Mouse (Mus musculus): ENCODE data around the gene Pbx4. TPM values are rescaled to one million over a fixed set of nuclear protein-coding genes. Genes with fewer than 3 reads are reported as not detected.

Pbx4 gene
- 26.4 TPM for polyA plus RNA-seq (2017; shearing (Covaris generic))

DNA sequence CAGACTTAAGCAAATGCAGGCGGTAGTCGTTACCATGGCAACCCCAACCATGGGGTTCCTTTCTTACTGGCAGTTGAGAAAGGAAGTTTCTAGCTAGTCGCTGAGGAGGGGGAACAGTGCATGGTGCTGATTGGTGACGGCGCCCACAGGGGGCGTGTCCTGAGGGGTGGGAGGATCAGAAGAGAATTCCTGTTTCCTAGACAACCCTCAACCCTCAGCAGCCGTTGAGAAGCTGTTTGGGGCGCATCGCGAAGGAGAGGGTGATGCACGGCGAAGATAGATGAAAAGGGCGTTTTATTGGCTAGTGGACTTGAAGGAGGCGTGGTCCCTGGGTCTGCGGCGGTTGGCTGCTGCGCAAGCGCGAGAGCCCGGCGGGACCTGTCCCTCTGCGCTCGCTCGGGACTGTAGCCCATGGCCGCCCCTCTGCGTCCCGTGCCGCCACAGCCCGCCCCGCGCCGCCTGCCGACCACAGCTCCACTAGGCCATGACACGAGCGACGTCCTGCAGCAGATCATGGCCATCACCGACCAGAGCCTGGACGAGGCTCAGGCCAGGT is at the start of gene Pbx4:
TSS of gene Pbx4 (plus strand) at position 194 of the 556 bp plus-strand sequence.

GRCm38 (mm10) chr8:69790773-69791367 is 41.4 kb upstream of the Pbx4 start, which contains the start of the genes Atp13a1 and Zfp866:
Atp13a1 (plus strand) TSS chr8:69791163.
Zfp866 (minus strand) TSS chr8:69791178.

DNA sequence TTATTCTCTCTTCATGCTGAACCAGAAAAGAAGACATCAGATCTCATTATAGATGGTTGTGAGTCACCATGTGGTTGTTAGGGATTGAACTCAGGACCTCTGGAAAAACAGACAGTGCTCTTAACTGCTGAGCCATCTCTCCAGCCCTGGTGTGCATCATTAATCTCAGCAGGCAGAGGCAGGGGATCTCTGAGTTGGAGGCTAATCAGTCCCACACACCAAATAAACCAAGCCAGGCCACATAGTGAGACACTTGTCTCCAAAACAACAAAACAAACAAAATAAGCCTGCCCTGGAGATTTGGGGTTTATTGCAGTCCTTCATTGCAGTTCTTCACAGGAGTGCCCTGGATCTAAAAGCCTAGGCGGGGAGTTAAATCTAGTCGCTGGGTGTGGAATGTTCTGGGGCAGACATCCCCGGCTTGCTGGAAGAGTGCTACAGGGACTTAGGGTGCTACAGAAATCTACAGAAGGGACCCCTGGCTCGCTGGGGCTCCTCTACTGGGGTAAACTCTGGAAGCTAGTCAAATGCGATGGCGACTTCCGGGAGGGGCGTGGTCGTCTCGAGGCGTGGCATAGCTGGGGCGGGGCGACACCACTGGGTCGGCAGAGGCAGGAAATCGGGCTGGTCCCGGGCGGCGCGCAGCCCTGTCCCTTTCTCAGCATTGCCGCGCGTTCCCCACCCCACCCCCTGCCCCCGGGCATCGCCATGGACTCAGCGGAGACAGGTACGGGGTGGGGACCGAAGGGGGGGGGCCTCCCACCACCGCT is 24.0 kb upstream of the Pbx4 start, which contains the start of gene Gmip:
TSS of gene Gmip (plus strand) at position 586 of the 770 bp plus-strand sequence.

GRCm38 (mm10) chr8:69822386-69823191 is 9.7 kb upstream of the Pbx4 start, which contains the start of gene Lpar2:
Lpar2 (plus strand) TSS chr8:69822429.

DNA sequence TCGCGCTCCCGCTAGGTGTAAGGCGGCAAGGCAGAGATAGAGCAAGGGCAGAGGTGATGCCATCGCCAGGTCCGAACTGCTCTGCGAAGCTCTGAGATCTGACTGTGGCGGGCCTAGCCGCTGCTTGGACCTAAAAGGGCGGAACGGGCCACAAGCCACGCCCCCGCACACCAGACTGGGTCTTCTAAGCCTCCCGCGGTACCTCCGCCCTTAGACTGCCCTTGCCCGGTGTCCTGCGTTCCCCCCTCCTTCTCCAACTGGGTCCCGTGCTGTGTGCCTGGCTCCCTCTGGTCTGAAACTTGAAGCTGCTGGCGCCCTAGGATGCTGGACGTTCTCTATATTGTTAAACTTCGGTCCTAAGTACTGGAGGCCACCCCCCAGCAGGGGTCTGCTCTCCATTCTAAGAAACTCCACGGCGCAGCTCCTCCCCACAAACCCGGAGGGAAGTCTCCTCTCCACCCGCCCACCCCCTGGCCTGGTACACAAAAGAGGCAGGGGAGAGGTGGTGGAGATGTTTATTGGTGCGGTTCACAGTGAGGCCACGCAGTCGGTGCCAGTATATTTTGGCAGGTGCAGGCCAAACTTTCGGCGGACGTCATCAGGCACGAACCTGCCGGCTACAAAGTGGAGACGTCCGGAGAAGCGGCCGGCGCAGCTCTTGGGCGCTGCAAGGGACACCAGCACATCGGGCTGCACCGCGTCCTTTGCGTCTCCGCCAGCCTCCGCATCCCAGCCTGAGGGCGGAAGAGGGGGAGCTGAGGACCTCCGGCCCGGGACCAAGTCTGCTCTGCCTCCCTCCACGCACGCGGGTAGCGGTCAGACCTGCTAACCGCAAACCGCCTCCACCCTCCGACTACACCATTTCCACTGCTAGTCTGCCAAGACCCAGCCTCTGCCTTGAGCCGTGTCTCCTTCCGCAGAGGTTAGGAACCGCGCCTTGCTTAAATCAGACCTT is 55.3 kb downstream of the Pbx4 start, which contains the start of gene Cilp2:
TSS of gene Cilp2 (minus strand) at position 399 of the 955 bp plus-strand sequence.

DNA sequence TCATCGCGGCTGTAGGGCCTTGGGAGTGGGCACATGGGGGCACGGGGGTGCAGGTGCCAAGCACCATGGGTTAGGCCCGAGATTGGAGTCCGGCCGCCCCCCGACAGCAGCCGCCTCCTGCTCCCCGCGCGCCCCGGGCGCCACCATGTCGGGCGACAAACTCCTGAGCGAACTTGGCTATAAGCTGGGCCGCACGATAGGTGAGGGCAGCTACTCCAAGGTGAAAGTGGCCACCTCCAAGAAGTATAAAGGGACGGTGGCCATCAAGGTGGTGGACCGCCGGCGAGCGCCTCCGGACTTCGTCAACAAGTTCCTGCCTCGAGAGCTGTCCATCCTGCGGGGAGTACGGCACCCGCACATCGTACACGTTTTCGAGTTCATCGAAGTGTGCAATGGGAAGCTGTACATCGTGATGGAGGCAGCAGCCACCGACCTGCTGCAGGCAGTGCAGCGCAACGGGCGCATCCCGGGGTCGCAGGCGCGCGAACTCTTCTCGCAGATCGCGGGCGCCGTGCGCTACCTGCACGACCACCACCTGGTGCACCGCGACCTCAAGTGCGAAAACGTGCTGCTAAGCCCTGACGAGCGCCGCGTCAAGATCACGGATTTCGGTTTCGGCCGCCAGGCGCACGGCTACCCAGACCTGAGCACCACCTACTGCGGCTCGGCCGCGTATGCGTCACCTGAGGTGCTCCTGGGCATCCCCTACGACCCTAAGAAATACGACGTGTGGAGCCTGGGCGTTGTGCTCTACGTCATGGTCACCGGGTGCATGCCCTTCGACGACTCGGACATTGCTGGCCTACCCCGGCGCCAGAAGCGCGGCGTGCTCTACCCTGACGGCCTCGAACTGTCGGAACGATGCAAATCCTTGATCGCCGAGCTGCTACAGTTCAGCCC is 70.1 kb downstream of the Pbx4 start, which contains the start of the genes Tssk6, Ndufa13 and Yjefn3:
TSS of gene Tssk6 (plus strand) at position 22 of the 900 bp plus-strand sequence.
TSS of gene Ndufa13 (minus strand) at position 396 of the 900 bp plus-strand sequence.
TSS of gene Yjefn3 (minus strand) at position 550 of the 900 bp plus-strand sequence.

Other genes starting within 250 kb of the Pbx4 start
- 31.6 TPM for gene Zfp868, start 206.9 kb upstream of the Pbx4 start, polyA plus RNA-seq (2017; shearing (Covaris generic))
- gene Zfp964, start 178.0 kb upstream of the Pbx4 start, polyA plus RNA-seq (2017; shearing (Covaris generic)): 0.37 TPM
- 59.3 TPM for gene Zfp869, start 121.8 kb upstream of the Pbx4 start, polyA plus RNA-seq (2017; shearing (Covaris generic))
- gene Zfp963, start 82.5 kb upstream of the Pbx4 start, polyA plus RNA-seq (2017; shearing (Covaris generic)): 10.9 TPM
- gene Gm20422, start 57.6 kb upstream of the Pbx4 start, polyA plus RNA-seq (2017; shearing (Covaris generic)): not detected
- 20.3 TPM for gene Atp13a1, start 41.3 kb upstream of the Pbx4 start, polyA plus RNA-seq (2017; shearing (Covaris generic))
- 33.3 TPM for gene Zfp866, start 41.3 kb upstream of the Pbx4 start, polyA plus RNA-seq (2017; shearing (Covaris generic))
- 167 TPM for gene Gmip, start 23.8 kb upstream of the Pbx4 start, polyA plus RNA-seq (2017; shearing (Covaris generic))
- gene Lpar2, start 10.1 kb upstream of the Pbx4 start, polyA plus RNA-seq (2017; shearing (Covaris generic)): 0.61 TPM
- gene Cilp2, start 55.2 kb downstream of the Pbx4 start, polyA plus RNA-seq (2017; shearing (Covaris generic)): not detected
- gene Tssk6, start 69.7 kb downstream of the Pbx4 start, polyA plus RNA-seq (2017; shearing (Covaris generic)): 1.6 TPM
- gene Ndufa13, start 70.1 kb downstream of the Pbx4 start, polyA plus RNA-seq (2017; shearing (Covaris generic)): 205 TPM
- gene Yjefn3, start 70.2 kb downstream of the Pbx4 start, polyA plus RNA-seq (2017; shearing (Covaris generic)): 1.1 TPM
- gene Gatad2a, start 163.9 kb downstream of the Pbx4 start, polyA plus RNA-seq (2017; shearing (Covaris generic)): 24.7 TPM
- gene Mau2, start 210.2 kb downstream of the Pbx4 start, polyA plus RNA-seq (2017; shearing (Covaris generic)): 41.9 TPM
- 68.9 TPM for gene Sugp1, start 210.3 kb downstream of the Pbx4 start, polyA plus RNA-seq (2017; shearing (Covaris generic))
- gene Tm6sf2, start 240.4 kb downstream of the Pbx4 start, polyA plus RNA-seq (2017; shearing (Covaris generic)): 1.3 TPM

All from activated CD4-positive, CD25-positive, alpha-beta regulatory T cell, adult 9 weeks (primary cell).